Comparison of ENCODE assay signal across 9 mouse cellular contexts in the genomic region with DNA sequence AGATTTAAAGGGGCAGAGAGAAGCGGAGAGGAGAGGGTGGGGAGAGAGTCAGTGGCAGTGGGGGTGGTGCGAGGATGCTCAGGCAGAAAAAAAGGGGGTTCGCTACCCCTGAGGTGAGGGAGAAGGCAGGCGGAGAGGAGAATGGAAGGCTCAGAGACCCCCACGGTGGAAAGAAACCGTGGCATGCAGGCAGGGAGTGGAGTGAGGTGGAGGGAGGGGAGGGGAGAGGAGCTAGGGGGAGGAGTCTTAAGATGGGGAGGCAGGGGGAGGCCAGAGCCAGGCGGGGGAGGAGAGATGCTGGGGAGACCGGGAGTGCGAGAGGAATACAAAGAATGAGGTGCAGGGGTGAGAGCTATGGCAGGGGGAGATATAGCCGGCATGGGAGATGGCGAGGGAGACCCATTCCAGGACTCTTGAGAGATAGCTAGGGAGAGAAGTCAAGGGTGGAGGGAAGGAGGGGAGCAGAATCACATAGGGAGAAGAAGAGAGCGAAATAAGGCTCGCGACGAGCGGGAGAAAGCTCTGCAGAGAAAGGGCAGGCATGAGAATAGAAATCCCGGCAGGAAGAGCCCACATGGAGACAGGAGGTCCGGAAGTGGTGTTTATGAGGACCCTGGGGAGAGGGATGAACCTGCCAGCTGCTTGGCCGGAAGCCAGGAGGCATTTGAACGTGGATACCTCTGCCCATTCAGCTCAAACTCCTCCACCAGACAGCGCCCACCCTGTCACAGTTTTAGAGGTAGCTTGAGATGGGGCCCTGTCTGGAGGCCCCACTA. TPM values are rescaled to one million over a fixed set of nuclear protein-coding genes. Genes with fewer than 3 reads are reported as not detected.
DNase-seq lines count a peak whose midpoint lies in the region; ATAC-seq and TF ChIP-seq lines count a peak whose summit lies in the region.
"Had no signal": no experiment of that assay in that cellular context is flagged by ENCODE, and none has a peak within 500 bp of the region (broad histone marks: within the 10 kb centered on the region; RNA-seq: fewer than 3 reads in every experiment).

A gene (minus strand): TSS at position 511 of the 776 bp plus-strand sequence.

- TF ChIP-seq CTCF in heart, postnatal 0 days (IDR thresholded peaks at IDR 0.05; ENCODE audit: low read depth), result no peak
- 0 out of 2 replicates have a peak, but pooled peaks have one; percentile 0 for TF ChIP-seq CTCF in cerebellum, adult 2 months (IDR thresholded peaks at IDR 0.05; ENCODE audit: borderline replicate concordance, insufficient read depth, low read depth, low read length)
- TF ChIP-seq CTCF in thymus, adult 2 months (IDR thresholded peaks at IDR 0.05; ENCODE audit: borderline replicate concordance, control insufficient read depth, extremely low read depth, insufficient read depth, low read length, poor library complexity), result no peak

- no peak within 1 kb of the TSS for H3K4me2 ChIP-seq in heart, postnatal 0 days (ENCODE audit: low read depth, low read length)
- peak within 1 kb of the TSS; percentile 99 for H3K4me2 ChIP-seq in stomach, embryonic 15.5 days

- no peak for TF ChIP-seq EP300 in heart, postnatal 0 days (IDR thresholded peaks at IDR 0.05; ENCODE audit: low read depth)

- peak within 1 kb of the TSS; percentile 58 for H3K4me3 ChIP-seq in heart, postnatal 0 days (ENCODE audit: low read depth, low read length)
- H3K4me3 ChIP-seq in cerebellum, adult 2 months (replicated peaks; ENCODE audit: insufficient read depth, low read depth, low read length), result peak within 1 kb of the TSS; percentile 99
- peak within 1 kb of the TSS; percentile 61 for H3K4me3 ChIP-seq in limb, embryonic 10.5 days
- peak within 1 kb of the TSS; percentile 56; the same call in 1 of the 2 replicates for H3K4me3 ChIP-seq in stomach, embryonic 15.5 days (replicated peaks)
- H3K4me3 ChIP-seq in thymus, adult 2 months (ENCODE audit: control insufficient read depth, insufficient read depth, low read length), result no peak within 1 kb of the TSS

- H3K36me3 ChIP-seq in heart, postnatal 0 days (replicated peaks; ENCODE audit: control insufficient read depth, insufficient read depth, low read length), result no peaks in the 10 kb centered on the region
- H3K36me3 ChIP-seq in limb, embryonic 10.5 days, result no peaks in the 10 kb centered on the region
- no peaks in the 10 kb centered on the region for H3K36me3 ChIP-seq in stomach, embryonic 15.5 days
- H3K36me3 ChIP-seq in thymus, adult 2 months (ENCODE audit: control insufficient read depth, insufficient read depth, low read length), result no peaks in the 10 kb centered on the region

- TF ChIP-seq POLR2A in cerebellum, adult 2 months (IDR thresholded peaks at IDR 0.05; ENCODE audit: borderline replicate concordance, insufficient read depth, low read length), result peak; percentile 90; the same call in 1 of the 2 replicates
- TF ChIP-seq POLR2A in thymus, adult 2 months (IDR thresholded peaks at IDR 0.05; ENCODE audit: control insufficient read depth, extremely low read depth, insufficient read depth, low read length, poor library complexity), result no peak

- no peak within 1 kb of the TSS for H3K27ac ChIP-seq in heart, postnatal 0 days (ENCODE audit: low read depth)
- H3K27ac ChIP-seq in cerebellum, adult 2 months (ENCODE audit: insufficient read depth, low read length), result peak within 1 kb of the TSS; percentile 99
- no peak within 1 kb of the TSS for H3K27ac ChIP-seq in limb, embryonic 10.5 days
- no peak within 1 kb of the TSS for H3K27ac ChIP-seq in stomach, embryonic 15.5 days
- H3K27ac ChIP-seq in thymus, adult 2 months (ENCODE audit: control insufficient read depth, insufficient read depth, low read length), result no peak within 1 kb of the TSS

- H3K4me1 ChIP-seq in heart, postnatal 0 days (ENCODE audit: control insufficient read depth, insufficient read depth), result peaks cover 13% of the 10 kb centered on the region
- H3K4me1 ChIP-seq in cerebellum, adult 2 months (ENCODE audit: control insufficient read depth, insufficient read depth, low read length), result peaks cover 34% of the 10 kb centered on the region
- peaks cover 34% of the 10 kb centered on the region for H3K4me1 ChIP-seq in limb, embryonic 10.5 days
- H3K4me1 ChIP-seq in stomach, embryonic 15.5 days, result peaks cover 29% of the 10 kb centered on the region
- H3K4me1 ChIP-seq in thymus, adult 2 months (replicated peaks; ENCODE audit: control insufficient read depth, insufficient read depth, low read length), result peaks cover 9% of the 10 kb centered on the region

- no peak for ATAC-seq in heart, postnatal 0 days (ENCODE audit: insufficient read depth, low read depth)
- ATAC-seq in stomach, embryonic 15.5 days (ENCODE audit: insufficient read depth, low FRiP score, low read depth), result no peak
- ATAC-seq: Patski had no signal

- no peak within 1 kb of the TSS for H3K9ac ChIP-seq in heart, postnatal 0 days (replicated peaks; ENCODE audit: low read depth, low read length)
- no peak within 1 kb of the TSS for H3K9ac ChIP-seq in stomach, embryonic 15.5 days

- H3K27me3 ChIP-seq in heart, postnatal 0 days (ENCODE audit: control insufficient read depth, insufficient read depth, low read length), result peaks cover 51% of the 10 kb centered on the region
- no peaks in the 10 kb centered on the region for H3K27me3 ChIP-seq in cerebellum, adult 2 months (ENCODE audit: control insufficient read depth, insufficient read depth, low read length)
- H3K27me3 ChIP-seq in limb, embryonic 10.5 days (ENCODE audit: low read depth, poor library complexity, severe bottlenecking), result peaks cover 70% of the 10 kb centered on the region
- H3K27me3 ChIP-seq in stomach, embryonic 15.5 days (replicated peaks), result peaks cover 36% of the 10 kb centered on the region
- H3K27me3 ChIP-seq in thymus, adult 2 months (ENCODE audit: control insufficient read depth, insufficient read depth, low read length), result peaks cover 10% of the 10 kb centered on the region; the same call in 1 of the 2 replicates

- DNase-seq in heart, postnatal 0 days (ENCODE audit: low spot score), result no peak
- DNase-seq in heart, adult 9 months (ENCODE audit: low spot score in 2 of 2), result no peak
- peak; percentile 88 for DNase-seq in cerebellum, adult 2 months
- DNase-seq in frontal cortex, postnatal 36 days (ENCODE audit: low spot score in 2 of 2), result peak; percentile 77
- DNase-seq in limb, embryonic 10.5 days (ENCODE audit: low spot score), result no peak
- DNase-seq in urinary bladder, postnatal 25 days (ENCODE audit: low spot score), result no peak
- DNase-seq in thymus, adult 2 months, result no peak

- H3K9me3 ChIP-seq in heart, postnatal 0 days (replicated peaks; ENCODE audit: control insufficient read depth, low read length), result no peaks in the 10 kb centered on the region
- H3K9me3 ChIP-seq in limb, embryonic 10.5 days (replicated peaks), result no peaks in the 10 kb centered on the region
- H3K9me3 ChIP-seq in stomach, embryonic 15.5 days, result no peaks in the 10 kb centered on the region

- 11% methylated on average over 21 of the region's 21 CpGs for WGBS in heart, postnatal 0 days
- WGBS in cerebellum, adult 2 months, result 3% methylated on average over 21 of the region's 21 CpGs
- 3% methylated on average over 21 of the region's 21 CpGs for WGBS in limb, embryonic 10.5 days
- WGBS in stomach, embryonic 15.5 days, result 5% methylated on average over 21 of the region's 21 CpGs
- 53% methylated on average over 21 of the region's 21 CpGs for WGBS in thymus, adult 2 months

RNA-seq across cellular contexts. Expression of the gene that starts here (rescaled TPM):
- total RNA-seq in heart, postnatal 0 days (2014; rRNA removed; ENCODE audit: low replicate concordance), result 0.15 and 0.38 TPM in 2 replicates
- polyA plus RNA-seq in heart, postnatal 0 days (2015; fragmentation: Nextera tagmentation; extraction: Ambion mirVana), result 0.03 and 0.10 TPM in 2 replicates
- 204 and 227 TPM in 2 replicates for polyA plus RNA-seq in cerebellum, adult 2 months (2012; rRNA removed)
- 0.03 and 0.08 TPM in 2 replicates for polyA plus RNA-seq in limb, embryonic 10.5 days (2016; fragmentation: Nextera tagmentation; extraction: Ambion mirVana)
- polyA plus RNA-seq in stomach, embryonic 15.5 days (2015; fragmentation: Nextera tagmentation; extraction: Ambion mirVana), result 1.6 and 2.1 TPM in 2 replicates
- 0.37 and 0.51 TPM in 2 replicates for polyA plus RNA-seq in thymus, adult 2 months (2012; rRNA removed)

Comparison
In these comparisons a context has a peak if more than half of its experiments do, and no peak if none do; other contexts are left out.
1. RNA of the gene that starts here (polyA plus RNA-seq): 204 to 227 TPM in cerebellum, adult 2 months; 1.6 to 2.1 TPM in stomach, embryonic 15.5 days, 0.37 to 0.51 TPM in thymus, adult 2 months, 0.03 to 0.08 TPM in limb, embryonic 10.5 days and 0.03 to 0.10 TPM in heart, postnatal 0 days; every median in the first group is over 10 times any median in the second.
2. DNase-seq: peak in cerebellum, adult 2 months (2 of 2) and frontal cortex, postnatal 36 days (2 of 2); none in heart, postnatal 0 days (single experiment), heart, adult 9 months (0 of 2), limb, embryonic 10.5 days (single experiment), urinary bladder, postnatal 25 days (single experiment) and thymus, adult 2 months (single experiment).